Mouse (Mus musculus): ENCODE measurements around the gene Vstm5.
A peak's percentile ranks its signal among the peaks of the same experiment; 100 is the strongest.
"Not testable (repeated sequence)": the region's sequence is repeated elsewhere in the genome, so short reads cannot be mapped to it uniquely, and the experiment has no call there.

The Vstm5 gene

GRCm38 (mm10) chr9:15263487-15263886, 24.6 kb downstream of the Vstm5 start:
- no peak for DNase-seq

- DNase-seq, result no peak
Measured at GRCm38 (mm10) chr9:15273981-15274380, 35.1 kb downstream of the Vstm5 start.

GRCm38 (mm10) chr9:15276855-15277254, 38.0 kb downstream of the Vstm5 start:
- no peak for DNase-seq

- no peak for DNase-seq
Measured at GRCm38 (mm10) chr9:15278343-15278742, 39.5 kb downstream of the Vstm5 start.

- no peak for DNase-seq
Measured at GRCm38 (mm10) chr9:15279139-15279648, 40.3 kb downstream of the Vstm5 start.

- peak; percentile 94 for DNase-seq
Measured at GRCm38 (mm10) chr9:15279649-15280490, 41.0 kb downstream of the Vstm5 start, which contains the start of gene Med17. Gene Med17 (minus strand): TSS chr9:15279931.

GRCm38 (mm10) chr9:15280491-15280879, 41.6 kb downstream of the Vstm5 start:
- no peak for DNase-seq

GRCm38 (mm10) chr9:15285443-15285842, 46.6 kb downstream of the Vstm5 start:
- DNase-seq, result no peak

GRCm38 (mm10) chr9:15287846-15288245, 49.0 kb downstream of the Vstm5 start:
- no peak for DNase-seq

- DNase-seq, result no peak
Measured at GRCm38 (mm10) chr9:15288402-15288801, 49.6 kb downstream of the Vstm5 start.

- DNase-seq, result no peak
Measured at GRCm38 (mm10) chr9:15289251-15289650, 50.4 kb downstream of the Vstm5 start.

GRCm38 (mm10) chr9:15297112-15297511, 58.3 kb downstream of the Vstm5 start:
- DNase-seq, result no peak

GRCm38 (mm10) chr9:15298451-15298850, 59.6 kb downstream of the Vstm5 start:
- DNase-seq, result no peak

GRCm38 (mm10) chr9:15300056-15300455, 61.2 kb downstream of the Vstm5 start:
- no peak for DNase-seq

- DNase-seq, result peak; percentile 65 to 66
Measured at GRCm38 (mm10) chr9:15301399-15301798, 62.6 kb downstream of the Vstm5 start.

- DNase-seq, result not testable (repeated sequence)
Measured at GRCm38 (mm10) chr9:15302006-15302405, 63.2 kb downstream of the Vstm5 start.

GRCm38 (mm10) chr9:15302881-15303280, 64.0 kb downstream of the Vstm5 start:
- no peak for DNase-seq

GRCm38 (mm10) chr9:15305503-15306397, 66.9 kb downstream of the Vstm5 start, which contains the start of gene Taf1d:
Gene Taf1d (plus strand): TSS chr9:15306214.
- DNase-seq, result peak; percentile 98

- DNase-seq, result no peak
Measured at GRCm38 (mm10) chr9:15306398-15307119, 67.7 kb downstream of the Vstm5 start, which contains the start of gene 4931406C07Rik. Gene 4931406C07Rik (minus strand): TSS chr9:15306448.

- DNase-seq, result no peak
Measured at GRCm38 (mm10) chr9:15307257-15307656, 68.4 kb downstream of the Vstm5 start.

- no peak for DNase-seq
Measured at GRCm38 (mm10) chr9:15308254-15308653, 69.4 kb downstream of the Vstm5 start.

All from lung, adult 18-20 months (tissue).